Mouse (Mus musculus) left cerebral cortex, postnatal 36 days (tissue): ENCODE data around the gene Adora2b. TPM values are rescaled to one million over a fixed set of nuclear protein-coding genes. Genes with fewer than 3 reads are reported as not detected.

Source experiments
- DNase-seq, 2 experiments: peaks; one replicate each; pipeline ENCODE4 v3.0.0; 2021 to 2022; ENCODE audit warnings: low spot score in 2 of 2, mixed read lengths in 1 of 2
- intact Hi-C: fragments of 180-260 bp; cut with DNase I; formaldehyde crosslinking; loops from one replicate; pipeline ENCODE4 v1.15.1; 2025
- total RNA-seq, 2 experiments: library from RNA; stranded (reverse); gene quantifications; 2 replicates each; pipeline ENCODE4 v1.2.3; 2021

Adora2b gene
- total RNA-seq = 1 to 10 TPM; 6.6 to 7.0 TPM

DNA sequence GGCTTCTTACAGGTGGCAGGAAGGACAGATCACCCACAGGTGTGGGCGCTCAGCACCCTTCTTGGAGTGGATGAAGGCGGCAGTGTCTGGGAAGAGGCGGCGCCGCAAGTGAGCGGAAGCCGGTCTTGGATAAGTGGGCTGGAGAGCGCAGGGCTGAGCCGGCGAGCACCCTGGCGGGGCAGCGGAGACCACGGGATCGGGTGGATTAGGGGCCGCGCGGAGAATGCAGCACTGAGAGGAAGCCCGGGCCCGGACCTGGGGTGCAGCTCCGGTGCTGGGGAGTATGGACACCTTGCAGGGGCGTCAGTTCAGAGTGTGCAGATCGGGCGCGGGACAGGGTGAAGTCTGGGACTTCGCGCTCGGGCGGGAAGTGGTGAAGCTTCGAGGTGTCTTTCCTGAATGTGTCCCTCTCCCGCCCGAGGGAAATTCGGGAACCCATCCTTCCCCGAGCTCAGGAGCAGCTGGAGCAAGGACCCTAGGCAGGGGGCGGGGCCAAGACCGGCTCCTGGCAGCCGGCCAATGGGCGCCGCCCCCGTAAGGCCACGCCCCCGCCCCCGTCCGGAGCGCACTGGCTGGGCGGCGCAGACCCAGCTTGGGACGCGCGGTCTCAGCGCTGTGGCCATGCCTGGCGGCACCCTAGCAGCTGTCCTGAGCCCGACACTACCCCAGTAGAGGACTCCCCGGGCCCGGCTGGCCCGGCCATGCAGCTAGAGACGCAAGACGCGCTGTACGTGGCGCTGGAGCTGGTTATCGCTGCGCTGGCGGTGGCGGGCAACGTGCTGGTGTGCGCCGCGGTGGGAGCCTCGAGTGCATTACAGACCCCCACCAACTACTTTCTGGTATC, at the start of gene Adora2b:
TSS of gene Adora2b (plus strand) at position 584 of the 844 bp plus-strand sequence.
- intact Hi-C loops = no loop called here

DNA sequence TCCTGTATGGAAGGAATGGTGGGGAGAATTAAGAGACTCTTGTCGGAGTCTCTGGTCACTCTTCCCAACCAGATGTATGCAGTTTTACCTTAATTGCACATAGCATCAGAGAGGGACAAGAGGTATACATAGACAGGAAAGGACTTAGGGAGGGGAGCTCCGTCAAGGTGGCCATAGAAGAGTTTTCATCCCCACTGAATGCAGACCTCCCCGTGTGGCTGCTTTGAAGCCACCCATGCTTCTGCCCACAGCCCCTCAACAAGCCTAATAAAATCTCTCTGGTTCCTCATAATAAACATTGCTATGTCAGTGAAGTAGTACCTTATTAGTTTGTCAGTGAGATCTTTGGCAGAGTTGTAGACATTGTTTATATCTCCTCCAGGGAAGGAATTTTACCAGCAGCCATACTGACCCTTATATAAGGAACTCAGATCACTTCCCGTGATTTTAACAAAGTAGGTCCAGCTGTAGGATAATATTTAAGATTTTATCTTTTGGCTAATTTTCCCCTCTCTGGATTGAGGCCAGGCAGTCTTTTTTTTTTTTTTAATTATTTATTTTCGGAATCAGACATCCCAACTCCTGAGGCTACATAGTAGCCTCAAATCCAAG, 47.8 kb upstream of the Adora2b start:
- intact Hi-C loops = no loop called here
- no peak for DNase-seq

More for the DNA sequence above, at the start of gene Adora2b:
- peak; percentile 31 for DNase-seq

DNA sequence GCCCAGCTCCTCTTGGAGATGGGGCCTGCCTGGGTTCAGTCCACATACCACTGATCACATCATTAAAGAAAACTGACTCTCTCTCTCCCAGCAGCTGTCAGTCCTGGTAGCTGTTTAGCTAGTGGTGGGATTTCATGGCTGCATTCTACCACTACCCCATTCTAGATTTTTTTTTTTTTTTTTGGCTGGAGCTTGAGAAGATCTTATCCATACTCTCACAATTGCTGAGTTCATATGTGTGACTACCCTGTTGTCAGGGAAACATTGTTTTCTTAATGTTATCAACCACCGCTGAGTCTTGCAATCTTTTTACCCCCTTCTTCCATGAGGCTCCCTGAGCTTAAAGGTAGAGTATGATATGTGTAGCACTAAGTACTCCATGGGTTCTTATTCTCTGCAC, 46.1 kb upstream of the Adora2b start:
- no peak for DNase-seq
- intact Hi-C loops = no loop called here

DNA sequence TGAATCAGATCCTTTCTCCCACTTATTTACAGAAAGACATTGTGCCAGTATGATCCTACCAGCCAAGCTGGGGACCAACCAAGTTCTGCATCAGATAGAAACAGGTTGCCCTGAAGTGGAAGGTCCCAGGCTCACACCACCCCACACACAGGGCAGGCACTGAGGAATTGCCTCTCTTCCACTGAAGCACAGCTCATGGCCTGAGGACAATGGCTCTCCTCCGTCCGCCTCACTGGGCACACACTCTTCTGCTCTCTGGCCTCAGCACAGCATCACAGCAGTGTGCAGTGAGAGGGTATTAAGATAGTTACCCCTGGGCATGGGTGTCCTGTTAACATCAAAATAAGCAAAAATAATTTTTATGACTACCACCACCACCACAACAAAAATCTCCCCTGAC, 39.7 kb upstream of the Adora2b start:
- intact Hi-C loops = no loop called here
- no peak for DNase-seq

DNA sequence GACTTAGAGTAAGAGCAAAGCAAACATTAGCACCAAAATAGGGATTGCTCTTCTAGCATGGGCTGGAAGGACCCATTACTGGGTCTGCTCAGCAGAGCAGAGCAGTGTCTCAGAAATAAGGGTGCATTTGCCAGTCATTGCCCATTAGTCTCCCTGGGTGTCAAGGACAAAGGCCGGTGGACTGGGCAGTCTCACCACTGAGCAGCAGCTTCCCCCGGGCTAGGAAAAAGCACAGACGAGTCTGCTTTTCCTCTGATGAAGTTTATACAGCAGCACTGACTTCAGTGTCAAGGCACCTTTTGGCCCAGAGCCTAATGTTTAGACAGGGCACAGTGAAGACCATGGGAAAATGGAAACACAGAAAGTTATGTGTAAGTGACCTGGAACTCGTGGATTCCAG, 38.9 kb upstream of the Adora2b start:
- intact Hi-C loops = no loop called here
- no peak for DNase-seq

DNA sequence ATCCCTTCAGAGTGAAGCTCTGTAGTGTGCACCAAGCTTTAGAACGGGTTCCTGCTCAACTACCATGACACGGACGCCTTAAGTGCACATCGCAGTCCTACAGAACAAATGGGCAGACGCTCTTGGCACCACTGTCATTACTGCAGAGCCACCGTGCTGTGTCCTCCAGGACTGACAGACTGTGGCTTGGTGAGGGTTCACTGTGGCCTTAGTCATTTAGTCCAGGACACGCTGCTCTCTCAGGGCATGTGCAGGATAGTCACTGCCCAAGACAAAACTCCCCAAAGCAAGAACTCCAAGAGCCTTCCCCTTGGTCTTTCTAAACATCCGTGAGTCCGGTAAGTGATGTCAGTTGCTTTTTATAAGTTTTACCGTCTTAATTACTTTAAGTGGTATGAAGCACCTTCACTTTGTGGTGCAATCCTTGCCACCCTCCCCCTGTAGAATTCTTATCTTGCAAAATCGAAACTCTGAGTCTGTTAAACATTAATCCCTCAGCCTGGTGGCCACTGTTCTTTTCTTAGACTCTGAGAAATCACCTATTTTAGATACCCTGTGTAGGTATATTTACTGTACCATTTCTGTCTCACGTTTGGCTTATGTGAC, 35.3 kb upstream of the Adora2b start:
- intact Hi-C loops = no loop called here
- no peak for DNase-seq

DNA sequence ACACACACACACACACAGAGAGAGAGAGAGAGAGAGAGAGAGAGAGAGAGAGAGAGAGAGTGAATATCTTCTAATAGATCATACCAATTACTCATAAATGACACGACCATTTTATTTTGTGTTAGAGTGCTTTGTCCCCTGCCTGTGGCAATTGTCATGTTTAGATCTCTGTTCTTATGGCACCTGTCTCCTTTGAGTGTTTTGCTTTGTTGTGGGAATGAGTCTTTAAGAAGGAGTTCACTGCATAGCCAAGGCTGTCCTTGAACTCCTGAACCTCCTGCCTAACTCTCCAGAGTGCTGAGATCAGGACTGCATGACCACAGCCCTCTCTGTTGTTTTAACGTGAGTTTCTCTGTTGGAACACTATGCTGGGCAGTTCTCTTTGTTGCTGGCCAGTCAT, 33.7 kb upstream of the Adora2b start:
- no peak for DNase-seq
- intact Hi-C loops = no loop called here

DNA sequence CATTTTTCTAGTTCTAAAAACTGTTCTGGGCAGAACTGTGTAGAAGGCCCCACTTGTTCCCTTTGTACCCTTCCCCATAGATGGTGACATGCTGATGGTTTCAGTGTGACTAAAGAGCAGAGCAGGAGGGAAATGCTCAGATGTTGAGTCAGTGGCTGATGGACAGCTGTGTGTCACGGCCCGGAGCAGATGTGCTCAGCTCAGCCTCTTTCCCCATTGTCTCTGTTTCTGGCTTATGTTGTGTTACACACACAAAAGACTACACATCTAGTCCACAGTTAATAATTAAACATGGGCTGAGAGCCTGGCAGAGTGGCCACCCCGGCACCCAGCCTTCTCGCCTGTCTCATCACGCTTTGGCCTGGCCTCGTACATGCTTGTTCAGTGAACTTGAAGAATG, 31.0 kb upstream of the Adora2b start:
- no peak for DNase-seq
- intact Hi-C loops = no loop called here

DNA sequence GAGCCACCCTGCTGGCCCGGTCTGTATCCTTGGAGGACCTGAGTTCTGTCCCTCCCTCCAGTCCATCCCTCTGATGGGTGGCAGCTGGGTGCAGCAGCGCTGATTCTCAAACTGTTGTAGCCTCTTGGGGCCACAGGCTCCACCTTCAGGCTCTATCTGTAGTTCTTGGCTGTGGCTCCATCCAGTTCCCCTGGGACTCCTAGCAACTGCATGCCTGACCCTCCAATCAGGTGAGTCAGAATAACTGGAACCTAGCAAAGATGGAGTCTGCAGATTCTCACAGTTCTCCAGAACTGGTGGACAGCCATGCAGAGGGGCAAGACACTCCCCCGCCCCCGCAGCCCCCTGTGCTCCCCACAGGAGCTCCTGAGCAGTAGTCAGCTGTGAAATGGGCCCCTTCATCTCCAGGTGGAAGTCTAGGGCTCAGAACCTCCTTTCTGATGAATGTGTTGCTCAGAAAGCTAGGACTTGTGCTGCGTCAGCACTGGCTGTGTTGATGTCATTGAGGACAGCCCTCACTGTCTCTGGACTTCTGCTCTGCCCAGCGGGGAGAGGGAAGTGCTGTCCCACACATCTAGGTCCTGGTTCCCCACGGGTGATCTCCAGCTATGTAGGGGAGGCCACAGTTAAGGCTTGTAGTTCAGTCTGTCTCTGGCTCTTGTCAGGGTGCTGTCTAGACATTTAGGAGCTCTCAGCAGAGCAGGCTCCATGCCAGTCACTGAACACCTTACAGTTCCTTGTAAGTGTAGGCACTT, 27.9 kb upstream of the Adora2b start:
- intact Hi-C loops = no loop called here
- DNase-seq = no peak

DNA sequence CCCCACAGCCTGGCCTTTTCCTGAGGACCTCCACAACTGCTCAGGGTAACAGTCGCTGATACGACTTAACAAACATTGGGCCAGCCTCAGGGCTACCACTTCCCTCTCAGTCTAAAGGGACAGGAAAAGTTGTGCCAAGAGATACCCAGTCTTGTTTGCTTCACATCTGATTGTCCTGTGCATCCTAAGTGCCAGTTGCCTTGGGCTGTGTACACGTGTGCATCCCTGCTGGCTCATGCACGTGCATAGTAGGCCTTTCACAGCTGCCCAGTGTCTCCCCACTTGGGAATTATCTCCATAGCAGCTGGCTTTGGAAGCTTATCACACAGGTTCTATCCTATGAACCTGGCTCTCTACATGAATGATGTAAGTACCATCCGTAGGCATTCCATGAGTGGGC, 25.4 kb upstream of the Adora2b start:
- intact Hi-C loops = no loop called here
- no peak for DNase-seq

DNA sequence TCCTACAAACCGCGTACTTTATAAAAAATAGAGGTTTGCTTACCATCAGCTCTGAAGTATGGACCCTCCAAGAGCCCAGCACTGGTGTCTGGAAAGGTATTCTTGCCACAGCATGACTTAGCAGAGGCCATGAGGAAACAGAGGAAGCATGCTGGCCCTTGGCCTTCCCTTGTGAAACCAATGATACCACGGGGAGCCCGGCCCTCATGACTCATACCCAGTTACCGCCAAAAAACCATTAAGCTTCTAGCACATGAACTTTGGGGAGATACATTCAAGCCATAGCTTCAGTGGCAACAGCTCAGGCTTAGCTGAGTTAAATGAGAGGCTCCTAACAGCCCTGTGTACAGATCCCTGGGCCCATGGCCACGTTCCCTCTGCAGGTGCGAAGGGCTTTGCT, 24.8 kb upstream of the Adora2b start:
- no peak for DNase-seq
- intact Hi-C loops = no loop called here

DNA sequence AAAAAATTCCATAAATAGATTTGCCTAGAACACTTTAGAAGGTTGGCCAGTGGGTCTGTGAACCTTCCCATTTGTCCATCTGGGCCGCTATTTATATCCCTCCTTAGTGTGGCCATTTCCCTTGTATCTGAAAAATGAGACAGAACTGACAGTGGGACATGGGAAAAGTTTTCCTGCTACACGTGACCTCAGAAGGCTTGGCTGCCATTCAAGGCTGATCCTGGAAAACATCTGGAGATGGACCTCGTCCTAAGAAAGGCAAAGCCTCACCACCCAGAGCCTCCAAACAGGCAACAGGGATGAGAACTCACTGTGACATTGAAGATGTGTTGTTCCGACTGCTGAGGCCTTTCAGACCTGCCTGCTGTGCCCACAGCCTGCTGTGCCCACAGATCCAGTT, 24.0 kb upstream of the Adora2b start:
- no peak for DNase-seq
- intact Hi-C loops = no loop called here

DNA sequence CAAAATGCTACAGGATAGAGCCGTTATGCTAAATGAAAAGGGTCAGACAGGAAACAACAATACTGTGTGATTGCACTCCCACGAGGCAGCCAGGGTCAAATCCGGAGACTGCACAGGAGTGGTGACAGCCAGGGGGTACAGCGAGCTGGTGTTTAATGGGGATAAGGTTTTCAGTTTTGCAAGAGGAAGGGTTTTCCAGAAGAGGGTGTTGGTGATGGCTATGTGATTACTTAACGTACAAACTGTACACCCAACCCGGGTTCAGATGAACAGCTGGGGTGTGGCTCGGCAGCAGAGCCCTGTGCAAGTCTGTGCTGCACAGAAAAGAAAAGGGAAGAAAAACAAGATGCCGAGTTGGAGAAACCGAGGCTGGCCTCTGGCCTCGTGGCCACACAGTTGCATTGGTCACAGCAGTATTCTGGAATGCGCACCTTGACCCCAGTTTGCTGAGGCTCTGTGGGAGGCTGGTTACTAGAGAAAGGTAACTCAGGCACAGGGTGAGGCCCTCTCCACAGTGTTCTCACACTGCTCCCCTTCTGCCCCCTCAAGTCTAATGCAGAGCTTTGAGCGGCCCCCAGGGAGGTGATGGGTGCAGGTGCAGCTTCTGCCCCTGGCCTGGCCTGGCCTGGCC, 8.0 kb upstream of the Adora2b start:
- intact Hi-C loops = no loop called here

DNA sequence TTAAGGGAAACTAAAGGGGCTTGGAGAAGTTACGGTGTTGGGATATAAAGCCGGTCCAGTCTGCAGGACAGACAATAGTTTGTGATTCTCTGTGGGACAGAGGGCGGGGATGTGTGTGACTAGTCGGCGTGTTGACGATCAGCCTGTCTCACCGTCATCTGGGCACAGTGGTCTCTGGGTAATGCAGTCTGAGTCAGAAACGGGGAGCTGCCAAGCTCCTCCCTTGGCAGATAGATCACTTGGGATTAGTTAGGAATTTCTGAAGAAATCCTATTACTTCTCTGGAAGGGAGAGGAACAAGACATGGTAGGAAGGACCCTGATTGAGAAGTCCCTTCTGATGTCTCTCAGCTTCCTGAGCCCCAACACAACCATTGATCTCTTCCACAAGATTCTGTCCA, 4.9 kb upstream of the Adora2b start:
- intact Hi-C loops = no loop called here
- no peak for DNase-seq

More for the DNA sequence above, 8.0 kb upstream of the Adora2b start:
- DNase-seq = no peak

DNA sequence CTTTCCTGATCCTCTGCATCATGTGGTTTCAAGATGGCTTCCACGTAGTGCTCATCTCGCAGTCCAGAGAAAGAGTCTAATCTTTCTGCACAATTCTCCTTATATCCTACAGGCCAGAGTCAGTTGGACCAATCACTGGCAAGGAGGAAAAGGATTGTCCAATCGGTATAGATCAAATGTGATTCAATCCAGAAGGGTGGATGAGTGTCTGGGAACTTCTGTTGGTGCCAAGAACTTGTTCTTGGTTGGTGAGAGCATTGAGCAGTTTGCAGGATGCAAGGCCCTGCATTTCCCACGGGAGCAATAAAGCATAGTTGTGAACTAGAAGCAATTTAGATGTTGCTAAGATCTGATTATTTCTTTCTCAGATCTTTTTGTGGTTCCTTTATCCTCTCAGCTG, 4.3 kb upstream of the Adora2b start:
- DNase-seq = no peak
- intact Hi-C loops = no loop called here

DNA sequence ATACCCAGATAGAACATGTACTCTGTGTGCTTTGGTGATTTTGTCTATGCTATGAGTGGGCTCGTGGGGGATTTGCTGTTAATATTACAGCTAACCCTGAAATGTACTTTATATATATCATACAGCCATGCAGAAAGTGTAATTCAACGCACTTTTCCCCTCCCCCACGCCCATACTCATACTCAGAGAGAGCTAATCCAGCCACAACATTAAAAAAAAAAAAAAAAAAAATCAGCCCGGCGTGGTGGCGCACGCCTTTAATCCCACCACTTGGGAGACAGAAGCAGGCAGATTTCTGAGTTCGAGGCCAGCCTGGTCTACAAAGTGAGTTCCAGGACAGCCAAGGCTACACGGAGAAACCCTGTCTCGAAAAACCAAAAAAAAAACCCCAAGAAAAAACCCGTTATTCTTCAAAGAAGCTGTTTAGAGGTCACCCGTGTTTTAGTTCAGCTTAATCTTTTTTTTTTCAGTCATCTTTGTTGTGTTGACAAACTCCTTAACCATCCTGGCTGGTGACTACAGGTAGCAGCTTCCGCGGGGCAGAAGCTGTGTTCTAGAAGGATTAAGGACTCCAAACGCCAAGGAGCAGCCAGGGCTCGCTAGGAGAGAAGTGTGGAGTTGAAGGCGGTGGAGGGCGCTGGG, 904 bp upstream of the Adora2b start:
- no peak for DNase-seq
- intact Hi-C loops = no loop called here

DNA sequence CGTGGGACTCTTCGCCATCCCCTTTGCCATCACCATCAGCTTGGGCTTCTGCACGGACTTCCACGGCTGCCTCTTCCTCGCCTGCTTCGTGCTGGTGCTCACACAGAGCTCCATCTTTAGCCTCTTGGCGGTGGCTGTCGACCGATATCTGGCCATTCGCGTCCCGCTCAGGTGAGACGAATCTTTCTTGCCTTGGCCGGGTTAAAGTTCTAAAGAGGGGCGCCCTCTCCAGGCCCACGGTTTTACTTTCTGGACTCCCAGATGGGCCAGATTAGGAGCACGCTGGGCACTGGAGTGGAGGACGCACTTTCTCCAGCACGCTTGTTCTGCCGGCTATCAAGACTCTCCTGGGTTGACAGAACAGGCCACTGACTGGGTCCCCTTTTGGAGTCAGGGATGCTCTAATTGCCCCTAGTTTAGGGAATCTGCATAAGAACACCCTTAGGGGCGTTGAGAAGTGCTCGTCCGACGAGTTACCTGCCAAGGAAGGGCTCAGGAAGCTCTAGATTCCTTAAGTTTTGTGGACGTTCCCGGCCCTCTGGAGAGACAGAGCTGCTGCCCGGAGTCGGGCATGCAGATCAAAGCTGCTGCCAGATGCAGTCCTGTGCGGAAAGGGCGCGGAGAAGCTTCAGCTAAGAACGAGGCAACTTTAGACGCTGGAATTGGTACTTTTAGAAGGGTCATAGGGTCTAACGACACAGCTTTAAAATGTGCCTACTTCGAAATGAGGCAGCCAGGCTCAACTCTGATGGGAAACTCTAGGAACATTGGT, 668 bp downstream of the Adora2b start:
- DNase-seq = peak in 1 of 2 experiments; percentile 19
- intact Hi-C loops = no loop called here

DNA sequence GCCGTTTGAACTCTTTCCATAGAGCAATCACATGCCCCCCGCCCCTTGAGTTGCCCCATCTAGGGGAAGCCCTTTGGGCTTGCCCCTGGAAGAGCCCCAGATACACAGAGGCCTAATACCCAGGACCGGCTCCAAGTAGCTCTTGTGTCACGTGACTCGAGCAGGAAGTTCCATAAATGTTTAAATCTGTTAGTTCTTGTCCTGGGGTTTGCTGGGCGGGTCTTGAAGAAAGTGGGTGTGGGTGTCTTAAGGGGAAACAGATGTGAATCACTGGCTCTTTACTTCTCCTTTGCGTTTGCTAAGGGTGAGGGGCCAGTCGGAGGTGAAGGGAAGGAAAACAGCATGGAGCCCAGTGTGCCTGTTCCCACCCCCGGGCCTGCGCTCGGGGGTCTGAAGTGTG, 2.3 kb downstream of the Adora2b start:
- no peak for DNase-seq
- intact Hi-C loops = no loop called here

DNA sequence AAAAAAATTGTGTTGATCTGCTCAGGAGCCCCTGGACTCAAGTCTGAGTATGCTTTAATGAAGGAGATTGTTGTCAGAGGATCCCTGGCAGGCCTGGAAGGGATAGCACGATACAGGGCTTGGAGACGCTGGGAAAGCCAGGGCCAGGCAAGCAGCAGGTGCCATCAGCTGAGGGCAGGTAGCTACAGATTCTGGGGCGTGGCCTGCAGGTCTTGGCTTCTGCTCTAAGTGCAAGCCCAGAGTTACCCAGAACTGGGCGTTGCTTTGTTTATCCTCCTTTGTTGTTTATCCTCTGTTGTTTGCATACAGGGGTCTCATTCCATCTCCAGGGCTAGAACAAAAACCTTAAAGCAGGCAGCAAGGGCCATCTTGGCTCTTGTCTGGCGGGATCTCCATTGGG, 4.6 kb downstream of the Adora2b start:
- no peak for DNase-seq
- intact Hi-C loops = no loop called here
